Mouse (Mus musculus): ENCODE measurements around the gene Fads6. TPM values are rescaled to one million over a fixed set of nuclear protein-coding genes. Genes with fewer than 3 reads are reported as not detected.
A peak's percentile ranks its signal among the peaks of the same experiment; 100 is the strongest.

The Fads6 gene
- polyA plus RNA-seq, 2 experiments = 0.35 TPM; not detected in 1

GRCm38 (mm10) chr11:115272894-115273498, 24.5 kb downstream of the Fads6 start:
- Histone ChIP-seq H3K4me2 (replicated peaks; ENCODE audit: low read depth, low read length, severe bottlenecking) (no peak overlapping the region), H3K27ac (replicated peaks; ENCODE audit: low read depth, low read length) (no peak overlapping the region), H3K4me3 (replicated peaks; ENCODE audit: low read length) (no peak overlapping the region), H3K27me3 (ENCODE audit: control insufficient read depth, insufficient read depth, low read length) (peaks cover 8% of the 10 kb centered on the region), H3K9ac (ENCODE audit: low read depth, low read length, severe bottlenecking) (no peak overlapping the region), H3K9me3 (ENCODE audit: control insufficient read depth, low read length) (no peaks in the 10 kb centered on the region), H3K4me1 (ENCODE audit: control insufficient read depth, insufficient read depth, low read length) (peaks cover 13% of the 10 kb centered on the region), H3K36me3 (ENCODE audit: control insufficient read depth, insufficient read depth, low read length) (peaks cover 17% of the 10 kb centered on the region)
- ATAC-seq (ENCODE audit: low FRiP score, low read depth) (no peak), DNase-seq (ENCODE audit: low spot score) (no peak)
- WGBS = 80% methylated on average over 10 of the region's 10 CpGs
- no peak for TF ChIP-seq POLR2A (IDR thresholded peaks at IDR 0.05; ENCODE audit: borderline replicate concordance, extremely low read depth, insufficient read depth, insufficient read length)

GRCm38 (mm10) chr11:115271481-115271880, 26.0 kb downstream of the Fads6 start:
- Histone ChIP-seq H3K27ac (replicated peaks; ENCODE audit: low read depth, low read length) (no peak overlapping the region), H3K36me3 (ENCODE audit: control insufficient read depth, insufficient read depth, low read length) (peaks cover 17% of the 10 kb centered on the region), H3K4me3 (replicated peaks; ENCODE audit: low read length) (no peak overlapping the region), H3K4me1 (ENCODE audit: control insufficient read depth, insufficient read depth, low read length) (peaks cover 13% of the 10 kb centered on the region), H3K9me3 (ENCODE audit: control insufficient read depth, low read length) (no peaks in the 10 kb centered on the region), H3K4me2 (replicated peaks; ENCODE audit: low read depth, low read length, severe bottlenecking) (no peak overlapping the region), H3K9ac (ENCODE audit: low read depth, low read length, severe bottlenecking) (no peak overlapping the region), H3K27me3 (ENCODE audit: control insufficient read depth, insufficient read depth, low read length) (peaks cover 23% of the 10 kb centered on the region)
- 59% methylated on average over 10 of the region's 10 CpGs for WGBS
- TF ChIP-seq POLR2A (IDR thresholded peaks at IDR 0.05; ENCODE audit: borderline replicate concordance, extremely low read depth, insufficient read depth, insufficient read length) = no peak
- ATAC-seq (ENCODE audit: low FRiP score, low read depth) (no peak), DNase-seq (ENCODE audit: low spot score) (no peak)

GRCm38 (mm10) chr11:115271052-115271451, 26.4 kb downstream of the Fads6 start:
- Histone ChIP-seq H3K4me3 (replicated peaks; ENCODE audit: low read length) (no peak overlapping the region), H3K27me3 (ENCODE audit: control insufficient read depth, insufficient read depth, low read length) (peaks cover 27% of the 10 kb centered on the region), H3K4me2 (replicated peaks; ENCODE audit: low read depth, low read length, severe bottlenecking) (no peak overlapping the region), H3K4me1 (ENCODE audit: control insufficient read depth, insufficient read depth, low read length) (peaks cover 11% of the 10 kb centered on the region), H3K9ac (ENCODE audit: low read depth, low read length, severe bottlenecking) (no peak overlapping the region), H3K36me3 (ENCODE audit: control insufficient read depth, insufficient read depth, low read length) (peaks cover 17% of the 10 kb centered on the region), H3K9me3 (ENCODE audit: control insufficient read depth, low read length) (no peaks in the 10 kb centered on the region), H3K27ac (replicated peaks; ENCODE audit: low read depth, low read length) (no peak overlapping the region)
- no peak for TF ChIP-seq POLR2A (IDR thresholded peaks at IDR 0.05; ENCODE audit: borderline replicate concordance, extremely low read depth, insufficient read depth, insufficient read length)
- 73% methylated on average over 9 of the region's 9 CpGs for WGBS
- no peak for DNase-seq (ENCODE audit: low spot score)
- ATAC-seq (ENCODE audit: low FRiP score, low read depth) = no peak

- H3K27me3 ChIP-seq (ENCODE audit: control insufficient read depth, insufficient read depth, low read length) = peaks cover 34% of the 10 kb centered on the region
- no peaks in the 10 kb centered on the region for H3K9me3 ChIP-seq (ENCODE audit: control insufficient read depth, low read length)
- H3K4me1 ChIP-seq (ENCODE audit: control insufficient read depth, insufficient read depth, low read length) = peaks cover 8% of the 10 kb centered on the region
- no peak overlapping the region for H3K27ac ChIP-seq (replicated peaks; ENCODE audit: low read depth, low read length)
- no peak for TF ChIP-seq POLR2A (IDR thresholded peaks at IDR 0.05; ENCODE audit: borderline replicate concordance, extremely low read depth, insufficient read depth, insufficient read length)
- DNase-seq (ENCODE audit: low spot score) = peak; percentile 84
- ATAC-seq (ENCODE audit: low FRiP score, low read depth) = no peak; the same call in none of the 2 replicates
- peaks cover 17% of the 10 kb centered on the region for H3K36me3 ChIP-seq (ENCODE audit: control insufficient read depth, insufficient read depth, low read length)
- no peak overlapping the region for H3K4me3 ChIP-seq (replicated peaks; ENCODE audit: low read length)
- 32% methylated on average over 19 of the region's 19 CpGs for WGBS
- no peak overlapping the region for H3K9ac ChIP-seq (ENCODE audit: low read depth, low read length, severe bottlenecking)
- no peak overlapping the region for H3K4me2 ChIP-seq (replicated peaks; ENCODE audit: low read depth, low read length, severe bottlenecking)
These were observed 27.2 kb downstream of the Fads6 start for GRCm38 (mm10) chr11:115270148-115270861.

- peaks cover 41% of the 10 kb centered on the region for H3K27me3 ChIP-seq (ENCODE audit: control insufficient read depth, insufficient read depth, low read length)
- 91% methylated on average over 26 of the region's 27 CpGs for WGBS
These were observed 28.0 kb downstream of the Fads6 start for GRCm38 (mm10) chr11:115269330-115270066.

More at GRCm38 (mm10) chr11:115269330-115270066, 28.0 kb downstream of the Fads6 start:
- no peak for TF ChIP-seq POLR2A (IDR thresholded peaks at IDR 0.05; ENCODE audit: borderline replicate concordance, extremely low read depth, insufficient read depth, insufficient read length)
- Histone ChIP-seq H3K27ac (replicated peaks; ENCODE audit: low read depth, low read length) (no peak overlapping the region), H3K9ac (ENCODE audit: low read depth, low read length, severe bottlenecking) (no peak overlapping the region), H3K9me3 (ENCODE audit: control insufficient read depth, low read length) (no peaks in the 10 kb centered on the region), H3K4me1 (ENCODE audit: control insufficient read depth, insufficient read depth, low read length) (peaks cover 10% of the 10 kb centered on the region), H3K4me3 (replicated peaks; ENCODE audit: low read length) (no peak overlapping the region), H3K36me3 (ENCODE audit: control insufficient read depth, insufficient read depth, low read length) (peaks cover 17% of the 10 kb centered on the region), H3K4me2 (replicated peaks; ENCODE audit: low read depth, low read length, severe bottlenecking) (no peak overlapping the region)
- ATAC-seq (ENCODE audit: low FRiP score, low read depth) (no peak), DNase-seq (ENCODE audit: low spot score) (no peak)

Measured in limb, embryonic 14.5 days (tissue).